Mouse (Mus musculus) MEL (cell line): Measurements from ENCODE around the gene Dhx15. TPM values are rescaled to one million over a fixed set of nuclear protein-coding genes. Genes with fewer than 3 reads are reported as not detected.
A peak's percentile ranks its signal among the peaks of the same experiment; 100 is the strongest.

Experiments
- DNase-seq: peaks from one replicate; pipeline ENCODE4 v3.0.0; 2011; ENCODE audit warnings: low read depth, low spot score
- H3K27ac ChIP-seq: 2 replicates; pipeline ENCODE4 v1.5.1; 2012; ENCODE audit warnings: low read depth, mild to moderate bottlenecking, control low read depth, low read length, moderate library complexity; ENCODE audit not compliant: control insufficient read depth
- H3K27me3 ChIP-seq, 2 experiments: fragments of 150-350 bp in 1 of 2; sonication (generic) in 1 of 2; 2 replicates each; pipeline ENCODE4 v1.6.1; 2012; ENCODE audit warnings: low read length in 2 of 2, mild to moderate bottlenecking in 2 of 2, improper control_type of control experiment in 1 of 2, moderate library complexity in 1 of 2; ENCODE audit not compliant: insufficient read depth in 2 of 2, control insufficient read depth in 1 of 2
- H3K36me3 ChIP-seq, 2 experiments: 2 replicates each; pipeline ENCODE4 v1.6.1; 2012 to 2014; ENCODE audit warnings: low read length in 2 of 2, improper control_type of control experiment in 1 of 2, inconsistent platforms in 1 of 2, mild to moderate bottlenecking in 1 of 2; ENCODE audit not compliant: insufficient read depth in 2 of 2, control insufficient read depth in 1 of 2
- H3K4me1 ChIP-seq, 2 experiments: fragments of 150-350 bp in 1 of 2; sonication (generic) in 1 of 2; 2 replicates each; pipeline ENCODE4 v1.6.1; 2012; ENCODE audit warnings: low read length in 2 of 2, improper control_type of control experiment in 1 of 2, mild to moderate bottlenecking in 1 of 2; ENCODE audit not compliant: insufficient read depth in 2 of 2, control insufficient read depth in 1 of 2
- H3K4me3 ChIP-seq, 2 experiments: fragments of 150-350 bp in 1 of 2; sonication (generic) in 1 of 2; 2 replicates each; pipeline ENCODE4 v1.5.1; 2012; ENCODE audit warnings: low read depth in 2 of 2, low read length in 2 of 2, mild to moderate bottlenecking in 2 of 2, moderate library complexity in 2 of 2, control low read depth in 1 of 2, improper control_type of control experiment in 1 of 2; ENCODE audit not compliant: control insufficient read depth in 1 of 2, insufficient read depth in 1 of 2
- H3K79me2 ChIP-seq: 2 replicates; pipeline ENCODE4 v1.6.1; 2012; ENCODE audit warnings: mild to moderate bottlenecking, low read length, moderate library complexity; ENCODE audit not compliant: control insufficient read depth, poor library complexity, insufficient read depth
- H3K9ac ChIP-seq: 2 replicates; pipeline ENCODE4 v1.6.1; 2012; ENCODE audit warnings: low read depth, mild to moderate bottlenecking, control low read depth, low read length, moderate library complexity; ENCODE audit not compliant: control insufficient read depth, poor library complexity, severe bottlenecking
- H3K9me3 ChIP-seq: fragments of 150-350 bp; sonication (generic); replicated peaks from 2 replicates; pipeline ENCODE4 v1.6.1; 2012; ENCODE audit warnings: mild to moderate bottlenecking, low read length, improper control_type of control experiment, moderate library complexity; ENCODE audit not compliant: insufficient read depth
- BHLHE40 ChIP-seq: IDR thresholded peaks from 2 replicates; pipeline ENCODE4 v1.6.1; 2012; ENCODE audit warnings: low read depth, mild to moderate bottlenecking, inconsistent platforms, low read length, improper control_type of control experiment, borderline replicate concordance
- CHD1 ChIP-seq: IDR thresholded peaks from 2 replicates; pipeline ENCODE4 v1.6.1; 2012; ENCODE audit warnings: low read depth, mild to moderate bottlenecking, inconsistent platforms, low read length, improper control_type of control experiment
- CHD2 ChIP-seq: IDR thresholded peaks from 2 replicates; pipeline ENCODE4 v1.6.1; 2011; ENCODE audit warnings: low read length, improper control_type of control experiment
- CTCF ChIP-seq, 3 experiments: IDR thresholded peaks in 2 of 3; conservative IDR thresholded peaks in 1 of 3; 2 replicates each; pipeline ENCODE4 v1.5.1; 2011 to 2012; ENCODE audit warnings: low read length in 3 of 3, low read depth in 2 of 3, mild to moderate bottlenecking in 2 of 3, improper control_type of control experiment in 1 of 3, inconsistent platforms in 1 of 3, mixed read lengths in 1 of 3, moderate library complexity in 1 of 3; ENCODE audit not compliant: control insufficient read depth in 1 of 3, insufficient read depth in 1 of 3, poor library complexity in 1 of 3, severe bottlenecking in 1 of 3
- E2F4 ChIP-seq: IDR thresholded peaks from 2 replicates; pipeline ENCODE4 v1.6.1; 2011; ENCODE audit warnings: low read depth, low read length, improper control_type of control experiment, borderline replicate concordance
- ELF1 ChIP-seq: IDR thresholded peaks from 2 replicates; pipeline ENCODE4 v1.6.1; 2014; ENCODE audit warnings: low read depth, mild to moderate bottlenecking, inconsistent platforms, low read length, improper control_type of control experiment, moderate library complexity
- EP300 ChIP-seq, 2 experiments: IDR thresholded peaks; 2 replicates each; pipeline ENCODE4 v1.6.1; 2011; ENCODE audit warnings: improper control_type of control experiment in 2 of 2, low read length in 2 of 2, low read depth in 1 of 2, mild to moderate bottlenecking in 1 of 2
- GABPA ChIP-seq: IDR thresholded peaks from 2 replicates; pipeline ENCODE4 v1.6.1; 2012; ENCODE audit warnings: low read depth, mild to moderate bottlenecking, inconsistent platforms, low read length, improper control_type of control experiment, moderate library complexity
- GATA1 ChIP-seq: IDR thresholded peaks from 2 replicates; pipeline ENCODE4 v1.6.1; 2011; ENCODE audit warnings: low read depth, low read length, improper control_type of control experiment
- JUND ChIP-seq: IDR thresholded peaks from 2 replicates; pipeline ENCODE4 v1.6.1; 2011; ENCODE audit warnings: low read depth, mild to moderate bottlenecking, improper control_type of control experiment, low read length
- MAFK ChIP-seq: IDR thresholded peaks from 2 replicates; pipeline ENCODE4 v1.6.1; 2011; ENCODE audit warnings: low read depth, mild to moderate bottlenecking, low read length, improper control_type of control experiment, borderline replicate concordance
- MAX ChIP-seq: IDR thresholded peaks from 2 replicates; pipeline ENCODE4 v1.6.1; 2011; ENCODE audit warnings: low read length, improper control_type of control experiment
- MAZ ChIP-seq: IDR thresholded peaks from 2 replicates; pipeline ENCODE4 v1.6.1; 2012; ENCODE audit warnings: low read depth, mild to moderate bottlenecking, inconsistent platforms, low read length, improper control_type of control experiment
- MXI1 ChIP-seq: IDR thresholded peaks from 2 replicates; pipeline ENCODE4 v1.6.1; 2011; ENCODE audit warnings: mild to moderate bottlenecking, low read depth, low read length, improper control_type of control experiment
- MYB ChIP-seq: IDR thresholded peaks from 2 replicates; pipeline ENCODE4 v1.6.1; 2011; ENCODE audit warnings: mild to moderate bottlenecking, low read depth, low read length, improper control_type of control experiment
- NELFE ChIP-seq: IDR thresholded peaks from 2 replicates; pipeline ENCODE4 v1.6.1; 2011; ENCODE audit warnings: low read depth, low read length, improper control_type of control experiment
- NRF1 ChIP-seq: IDR thresholded peaks from 2 replicates; pipeline ENCODE4 v1.6.1; 2014; ENCODE audit warnings: low read depth, mild to moderate bottlenecking, inconsistent platforms, low read length, improper control_type of control experiment, moderate library complexity; ENCODE audit not compliant: poor library complexity, insufficient read depth, severe bottlenecking
- POLR2A ChIP-seq, 2 experiments: IDR thresholded peaks; 2 replicates each; pipeline ENCODE4 v1.6.1; 2011 to 2012; ENCODE audit warnings: low read length in 2 of 2, mild to moderate bottlenecking in 2 of 2, control low read depth in 1 of 2, improper control_type of control experiment in 1 of 2, low read depth in 1 of 2, moderate library complexity in 1 of 2; ENCODE audit not compliant: control insufficient read depth in 1 of 2, insufficient read depth in 1 of 2, poor library complexity in 1 of 2
- POLR2AphosphoS2 ChIP-seq: IDR thresholded peaks from 2 replicates; pipeline ENCODE4 v1.6.1; 2011; ENCODE audit warnings: low read length, improper control_type of control experiment
- POLR2AphosphoS5 ChIP-seq: IDR thresholded peaks from 2 replicates; pipeline ENCODE4 v1.6.1; 2012; ENCODE audit warnings: low read depth, borderline replicate concordance, mild to moderate bottlenecking, inconsistent platforms, low read length, moderate library complexity, mixed read lengths
- SIN3A ChIP-seq: IDR thresholded peaks from 2 replicates; pipeline ENCODE4 v1.6.1; 2012; ENCODE audit warnings: low read length, improper control_type of control experiment, inconsistent platforms
- SMC3 ChIP-seq: IDR thresholded peaks from 2 replicates; pipeline ENCODE4 v1.6.1; 2011; ENCODE audit warnings: low read depth, low read length, improper control_type of control experiment
- TAL1 ChIP-seq: IDR thresholded peaks from 2 replicates; pipeline ENCODE4 v1.6.1; 2012; ENCODE audit warnings: mild to moderate bottlenecking, inconsistent platforms, low read length, moderate library complexity, mixed read lengths
- TBP ChIP-seq: IDR thresholded peaks from 2 replicates; pipeline ENCODE4 v1.8.0; 2011; ENCODE audit warnings: low read depth, low read length, improper control_type of control experiment
- TCF12 ChIP-seq: IDR thresholded peaks from 2 replicates; pipeline ENCODE4 v1.6.1; 2014; ENCODE audit warnings: low read depth, mild to moderate bottlenecking, inconsistent platforms, low read length, improper control_type of control experiment, moderate library complexity
- UBTF ChIP-seq: IDR thresholded peaks from 2 replicates; pipeline ENCODE4 v1.6.1; 2012; ENCODE audit warnings: low read depth, mild to moderate bottlenecking, inconsistent platforms, low read length, improper control_type of control experiment, moderate library complexity, borderline replicate concordance; ENCODE audit not compliant: insufficient read depth
- USF1 ChIP-seq: IDR thresholded peaks from 2 replicates; pipeline ENCODE4 v1.6.1; 2014; ENCODE audit warnings: low read depth, mild to moderate bottlenecking, inconsistent platforms, low read length, improper control_type of control experiment, moderate library complexity
- USF2 ChIP-seq, 2 experiments: IDR thresholded peaks; 2 replicates each; pipeline ENCODE4 v1.6.1; 2011 to 2012; ENCODE audit warnings: improper control_type of control experiment in 2 of 2, low read length in 2 of 2, borderline replicate concordance in 1 of 2, inconsistent platforms in 1 of 2, low read depth in 1 of 2, mild to moderate bottlenecking in 1 of 2; ENCODE audit not compliant: insufficient read depth in 1 of 2
- ZC3H11A ChIP-seq: IDR thresholded peaks from 2 replicates; pipeline ENCODE4 v1.6.1; 2012; ENCODE audit warnings: low read depth, mild to moderate bottlenecking, inconsistent platforms, low read length, improper control_type of control experiment
- ZKSCAN1 ChIP-seq: IDR thresholded peaks from 2 replicates; pipeline ENCODE4 v1.6.1; 2012; ENCODE audit warnings: low read depth, mild to moderate bottlenecking, inconsistent platforms, low read length, improper control_type of control experiment, moderate library complexity
- ZNF384 ChIP-seq: IDR thresholded peaks from 2 replicates; pipeline ENCODE4 v1.6.1; 2012; ENCODE audit warnings: low read depth, mild to moderate bottlenecking, inconsistent platforms, low read length, improper control_type of control experiment
- polyA plus RNA-seq, 2 experiments: library from polyadenylated mRNA; stranded (reverse) in 1 of 2; unstranded in 1 of 2; fragments of >175 nt in 1 of 2; fragments of >200 nt in 1 of 2; gene quantifications; 2 replicates each; pipeline versions ENCODE4 v1.2.1 to v1.2.4; 2012; ENCODE audit warnings: low replicate concordance in 2 of 2, low read depth in 1 of 2; ENCODE audit not compliant: insufficient read length in 2 of 2, insufficient read depth in 1 of 2, missing spikeins in 1 of 2
- total RNA-seq: library from RNA; depleted of rRNA; stranded (reverse); fragments of 300-350 nt; gene quantifications from 2 replicates; pipeline ENCODE4 v1.2.3, GENCODE M21; 2012

Dhx15 gene
- total and polyA plus RNA-seq, 3 experiments, result 153 to 348 (median 309) TPM

GRCm38 (mm10) chr5:52218238-52218637, 27.9 kb upstream of the Dhx15 start:
- no peak overlapping the region for H3K4me3 ChIP-seq
- peaks cover 0 to 9% of the 10 kb centered on the region in 2 experiments; a peak in 1 of 4 replicates for H3K4me1 ChIP-seq

GRCm38 (mm10) chr5:52213143-52213900, 23.0 kb upstream of the Dhx15 start:
- DNase-seq, result peak; percentile 75
- Histone ChIP-seq H3K4me1 (peaks cover 2 to 17% of the 10 kb centered on the region in 2 experiments; a peak in 3 of 4 replicates), H3K79me2 (no peaks in the 10 kb centered on the region), H3K9ac (no peak overlapping the region), H3K27ac (no peak overlapping the region), H3K27me3 (no peaks in the 10 kb centered on the region), H3K4me3 (no peak overlapping the region), H3K9me3 (no peaks in the 10 kb centered on the region), H3K36me3 (peaks cover 0 to 10% of the 10 kb centered on the region in 2 experiments; a peak in 2 of 4 replicates)
- TF ChIP-seq POLR2A (IDR thresholded peaks at IDR 0.05; ENCODE audit: control insufficient read depth in 1 of 2, insufficient read depth in 1 of 2, low read depth in 1 of 2, low read length in 2 of 2, poor library complexity in 1 of 2), result no peak
- peak; percentile 95 for TF ChIP-seq TCF12
- TF ChIP-seq NRF1, result no peak
- TF ChIP-seq CHD1, result no peak
- TF ChIP-seq ZKSCAN1, result no peak
- no peak for TF ChIP-seq CHD2
- no peak for TF ChIP-seq USF2 (IDR thresholded peaks at IDR 0.05; ENCODE audit: borderline replicate concordance in 1 of 2, insufficient read depth in 1 of 2, low read depth in 1 of 2, low read length in 2 of 2)
- TF ChIP-seq UBTF, result no peak
- TF ChIP-seq ELF1, result no peak
- TF ChIP-seq MAX, result no peak
- no peak for TF ChIP-seq E2F4
- no peak for TF ChIP-seq CTCF (IDR thresholded peaks at IDR 0.05 in 2 of 3, conservative IDR thresholded peaks at IDR 0.05 in 1 of 3; ENCODE audit: control insufficient read depth in 1 of 3, insufficient read depth in 1 of 3, low read depth in 2 of 3, low read length in 3 of 3, poor library complexity in 1 of 3, severe bottlenecking in 1 of 3)
- TF ChIP-seq MYB, result no peak
- no peak for TF ChIP-seq POLR2AphosphoS2
- TF ChIP-seq MAZ, result no peak
- peak; percentile 54; the same call in 1 of the 2 replicates for TF ChIP-seq BHLHE40
- no peak for TF ChIP-seq MAFK
- peak; percentile 54 for TF ChIP-seq SIN3A
- no peak for TF ChIP-seq USF1
- no peak for TF ChIP-seq GABPA
- TF ChIP-seq MXI1, result 0 out of 2 replicates have a peak, but pooled peaks have one; percentile 34
- peak; percentile 56 for TF ChIP-seq TAL1
- no peak for TF ChIP-seq SMC3
- TF ChIP-seq GATA1, result peak; percentile 91
- no peak for TF ChIP-seq POLR2AphosphoS5

More at GRCm38 (mm10) chr5:52218238-52218637, 27.9 kb upstream of the Dhx15 start:
- Histone ChIP-seq H3K9ac (no peak overlapping the region), H3K27ac (no peak overlapping the region), H3K27me3 (no peaks in the 10 kb centered on the region; a peak in 1 of 4 replicates), H3K36me3 (peaks cover 0 to 2% of the 10 kb centered on the region in 2 experiments; a peak in 2 of 4 replicates), H3K79me2 (no peaks in the 10 kb centered on the region), H3K9me3 (no peaks in the 10 kb centered on the region)
- no peak for DNase-seq
- TF ChIP-seq ZC3H11A (no peak), ELF1 (no peak), TAL1 (no peak), USF2 (IDR thresholded peaks at IDR 0.05; ENCODE audit: borderline replicate concordance in 1 of 2, insufficient read depth in 1 of 2, low read depth in 1 of 2, low read length in 2 of 2) (no peak), SIN3A (no peak), POLR2AphosphoS2 (no peak), CHD1 (no peak), TBP (no peak), ZNF384 (no peak), NELFE (no peak), BHLHE40 (no peak), EP300 (IDR thresholded peaks at IDR 0.05; ENCODE audit: low read depth in 1 of 2, low read length in 2 of 2) (no peak), JUND (no peak), CTCF (IDR thresholded peaks at IDR 0.05 in 2 of 3, conservative IDR thresholded peaks at IDR 0.05 in 1 of 3; ENCODE audit: control insufficient read depth in 1 of 3, insufficient read depth in 1 of 3, low read depth in 2 of 3, low read length in 3 of 3, poor library complexity in 1 of 3, severe bottlenecking in 1 of 3) (no peak)
